Mouse (Mus musculus) lung, adult 2 months (tissue): Measurements from ENCODE around the gene Sost. TPM values are rescaled to one million over a fixed set of nuclear protein-coding genes. Genes with fewer than 3 reads are reported as not detected.

Experiments used
- DNase-seq: peaks from one replicate; pipeline ENCODE4 v3.0.0; 2022
- H3K4me1 ChIP-seq: fragments of 200-500 bp; 2 replicates; pipeline ENCODE4 v1.6.1; 2011; ENCODE audit warnings: low read length; ENCODE audit not compliant: control insufficient read depth, insufficient read depth
- H3K4me3 ChIP-seq: fragments of 200-500 bp; replicated peaks from 2 replicates; pipeline ENCODE3; 2011; ENCODE audit warnings: low read depth, mild to moderate bottlenecking, control low read depth, low read length; ENCODE audit errors: extremely low read depth
- CTCF ChIP-seq: fragments of 200-500 bp; IDR thresholded peaks from 2 replicates; pipeline ENCODE4 v1.5.1; 2011; ENCODE audit warnings: mild to moderate bottlenecking, low read length, control low read depth; ENCODE audit not compliant: insufficient read depth
- POLR2A ChIP-seq: fragments of 200-500 bp; IDR thresholded peaks from 2 replicates; pipeline ENCODE4 v1.6.1; 2011; ENCODE audit warnings: low read depth, mild to moderate bottlenecking, control low read depth, low read length, borderline replicate concordance; ENCODE audit errors: extremely low read depth
- WGBS: fragments of 180-500 bp; shearing (Covaris S2); methylation state at CpG from one replicate; pipeline ENCODE4 v1.1.7; 2018; 5-methylcytosine and 5-hydroxymethylcytosine counted together
- polyA plus RNA-seq: library from polyadenylated mRNA; depleted of rRNA; stranded (reverse); fragments of >200 nt; gene quantifications from 2 replicates; pipeline ENCODE4 v1.2.3, GENCODE M21; 2012

The Sost gene
- polyA plus RNA-seq, 1 experiment = 2.2 TPM

- no peak for DNase-seq
- WGBS = 82% methylated on average over 9 of the region's 9 CpGs
- no peak overlapping the region for H3K4me3 ChIP-seq
- TF ChIP-seq CTCF = no peak
- TF ChIP-seq POLR2A = no peak
- H3K4me1 ChIP-seq = no peaks in the 10 kb centered on the region
Observed at GRCm38 (mm10) chr11:101973496-101973895, 6.7 kb upstream of the Sost start.

- TF ChIP-seq CTCF (no peak), POLR2A (no peak)
- Histone ChIP-seq H3K4me1 (no peaks in the 10 kb centered on the region), H3K4me3 (no peak overlapping the region)
- WGBS = 71% methylated on average over 5 of the region's 5 CpGs
- DNase-seq = no peak
Observed at GRCm38 (mm10) chr11:101972651-101973050, 5.8 kb upstream of the Sost start.

GRCm38 (mm10) chr11:101972097-101972496, 5.3 kb upstream of the Sost start:
- Histone ChIP-seq H3K4me3 (no peak overlapping the region), H3K4me1 (no peaks in the 10 kb centered on the region)
- TF ChIP-seq CTCF (no peak), POLR2A (no peak)
- no peak for DNase-seq
- 65% methylated on average over 3 of the region's 3 CpGs for WGBS

- TF ChIP-seq POLR2A = no peak
- peak; percentile 73 for TF ChIP-seq CTCF
- Histone ChIP-seq H3K4me3 (no peak overlapping the region), H3K4me1 (no peaks in the 10 kb centered on the region)
- 39% methylated on average over 3 of the region's 3 CpGs for WGBS
- peak; percentile 51 for DNase-seq
Observed at GRCm38 (mm10) chr11:101971410-101971809, 4.6 kb upstream of the Sost start.

- TF ChIP-seq POLR2A (no peak), CTCF (no peak)
- WGBS = 78% methylated on average over 13 of the region's 13 CpGs
- Histone ChIP-seq H3K4me1 (no peaks in the 10 kb centered on the region), H3K4me3 (no peak overlapping the region)
- no peak for DNase-seq
Observed at GRCm38 (mm10) chr11:101969835-101970234, 3.0 kb upstream of the Sost start.

GRCm38 (mm10) chr11:101968791-101969190, 2.0 kb upstream of the Sost start:
- 0% methylated on average over 5 of the region's 5 CpGs for WGBS
- DNase-seq = peak; percentile 71
- Histone ChIP-seq H3K4me1 (peaks cover 3% of the 10 kb centered on the region; the same call in 1 of the 2 replicates), H3K4me3 (no peak overlapping the region)
- no peak for TF ChIP-seq POLR2A
- TF ChIP-seq CTCF = peak; percentile 100

- 35% methylated on average over 7 of the region's 7 CpGs for WGBS
- Histone ChIP-seq H3K4me1 (peaks cover 4% of the 10 kb centered on the region; the same call in 1 of the 2 replicates), H3K4me3 (no peak overlapping the region)
- TF ChIP-seq CTCF (no peak), POLR2A (no peak)
- DNase-seq = no peak
Observed at GRCm38 (mm10) chr11:101968311-101968710, 1.5 kb upstream of the Sost start.

- no peak overlapping the region for H3K4me3 ChIP-seq
- peaks cover 4% of the 10 kb centered on the region; the same call in 1 of the 2 replicates for H3K4me1 ChIP-seq
- WGBS = 31% methylated on average over 2 of the region's 2 CpGs
- DNase-seq = no peak
- no peak for TF ChIP-seq POLR2A
Observed at GRCm38 (mm10) chr11:101965553-101965952, 1.3 kb downstream of the Sost start.

GRCm38 (mm10) chr11:101964647-101965046, 2.2 kb downstream of the Sost start:
- 51% methylated on average over 8 of the region's 8 CpGs for WGBS
- Histone ChIP-seq H3K4me1 (peaks cover 4% of the 10 kb centered on the region; the same call in 1 of the 2 replicates), H3K4me3 (no peak overlapping the region)
- DNase-seq = no peak
- no peak for TF ChIP-seq POLR2A

- no peak for DNase-seq
- WGBS = under 1% methylated on average over 78 of the region's 78 CpGs
- TF ChIP-seq POLR2A (no peak), CTCF (no peak)
- peaks cover 4% of the 10 kb centered on the region; the same call in 1 of the 2 replicates for H3K4me1 ChIP-seq
- H3K4me3 ChIP-seq = peak overlapping the region; percentile 8
Observed at GRCm38 (mm10) chr11:101963473-101964291, 3.1 kb downstream of the Sost start.
